Mouse (Mus musculus) megakaryocyte, adult 5-6 weeks (primary cell): ENCODE results near the gene Nfib. TPM values are rescaled to one million over a fixed set of nuclear protein-coding genes. Genes with fewer than 3 reads are reported as not detected.

Source experiments
- ATAC-seq: 2 replicates; pipeline ENCODE4 v1.8.0; 2016; ENCODE audit warnings: mild to moderate bottlenecking, inconsistent platforms; ENCODE audit not compliant: poor library complexity, severe bottlenecking
- total RNA-seq, 2 experiments: library from RNA; stranded (forward) in 1 of 2; stranded (reverse) in 1 of 2; fragments of 153-499, 151-499 nt in 1 of 2; fragments of 221-1000, 200-1000 nt in 1 of 2; gene quantifications; 2 replicates each; pipeline versions ENCODE4 v1.2.3 to v1.2.4; 2015 to 2017

Gene Nfib
- total RNA-seq, 2 experiments from 2014 or later, result 0.04 TPM; not detected in 1

GRCm38 (mm10) chr4:82400536-82400935 is 305.0 kb downstream of the Nfib start:
- no peak for ATAC-seq

- ATAC-seq, result no peak
Observed at GRCm38 (mm10) chr4:82399406-82400380, 305.9 kb downstream of the Nfib start.

DNA sequence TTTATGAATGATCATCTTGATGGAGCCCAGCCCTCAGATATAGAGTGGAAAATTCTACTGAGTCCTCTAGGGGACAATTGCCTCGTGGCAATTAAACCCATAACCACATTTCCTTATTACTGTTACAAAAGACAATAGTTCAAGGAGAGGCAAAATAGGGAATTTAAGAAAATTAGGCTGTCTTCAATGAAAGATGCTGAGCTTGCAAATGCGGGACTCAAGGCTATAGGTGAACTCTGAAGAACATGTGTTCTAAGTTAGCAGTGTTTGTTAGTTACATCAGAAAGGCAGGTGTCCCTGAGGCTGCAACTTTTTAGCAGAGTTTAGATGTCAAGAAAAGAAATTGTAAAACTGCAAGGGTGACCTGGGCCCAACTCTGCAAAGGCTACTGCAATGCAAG is 307.3 kb downstream of the Nfib start:
- no peak for ATAC-seq

DNA sequence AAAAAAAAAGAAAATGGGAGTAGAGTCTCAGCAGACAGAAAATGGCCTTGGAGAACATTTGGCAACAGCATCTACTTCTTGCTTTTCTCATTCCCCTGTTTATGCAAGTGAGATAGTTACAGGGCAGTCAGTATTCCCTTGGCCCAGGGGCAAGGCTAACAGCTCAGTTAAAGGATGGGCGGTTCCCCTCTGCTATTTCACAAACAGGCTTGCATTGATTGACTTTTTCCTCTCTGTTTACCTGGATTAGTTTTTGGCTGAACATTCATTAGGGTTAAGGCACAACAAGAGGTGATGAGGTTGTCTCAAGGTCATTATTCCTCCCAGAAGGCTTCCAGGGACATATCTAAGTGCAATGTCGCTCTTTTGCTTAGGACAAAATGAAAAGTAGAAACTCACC is 308.7 kb downstream of the Nfib start:
- ATAC-seq, result no peak

GRCm38 (mm10) chr4:82396003-82396402 is 309.5 kb downstream of the Nfib start:
- no peak for ATAC-seq

- no peak for ATAC-seq
Observed at GRCm38 (mm10) chr4:82394346-82394745, 311.2 kb downstream of the Nfib start.

- no peak for ATAC-seq
Observed at GRCm38 (mm10) chr4:82393021-82393420, 312.5 kb downstream of the Nfib start.

DNA sequence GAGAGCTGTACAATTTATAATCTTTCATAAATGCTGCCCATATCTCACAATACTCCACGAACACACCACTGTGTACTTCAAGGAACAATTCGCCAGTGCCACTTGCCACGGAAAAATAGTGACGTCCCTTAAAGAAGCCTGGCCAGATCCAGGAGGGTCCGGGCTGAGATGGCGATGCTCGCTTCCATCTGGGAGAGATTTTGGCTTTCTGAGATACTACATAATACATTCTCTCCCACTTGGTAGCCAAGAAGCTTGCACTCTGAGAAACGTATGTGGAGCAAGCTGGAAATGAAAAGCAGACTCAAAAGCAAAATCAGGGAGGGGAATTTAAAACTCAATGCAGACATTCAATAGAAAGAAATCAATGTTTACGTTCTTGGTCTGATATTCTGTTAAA is 313.1 kb downstream of the Nfib start:
- ATAC-seq, result no peak

DNA sequence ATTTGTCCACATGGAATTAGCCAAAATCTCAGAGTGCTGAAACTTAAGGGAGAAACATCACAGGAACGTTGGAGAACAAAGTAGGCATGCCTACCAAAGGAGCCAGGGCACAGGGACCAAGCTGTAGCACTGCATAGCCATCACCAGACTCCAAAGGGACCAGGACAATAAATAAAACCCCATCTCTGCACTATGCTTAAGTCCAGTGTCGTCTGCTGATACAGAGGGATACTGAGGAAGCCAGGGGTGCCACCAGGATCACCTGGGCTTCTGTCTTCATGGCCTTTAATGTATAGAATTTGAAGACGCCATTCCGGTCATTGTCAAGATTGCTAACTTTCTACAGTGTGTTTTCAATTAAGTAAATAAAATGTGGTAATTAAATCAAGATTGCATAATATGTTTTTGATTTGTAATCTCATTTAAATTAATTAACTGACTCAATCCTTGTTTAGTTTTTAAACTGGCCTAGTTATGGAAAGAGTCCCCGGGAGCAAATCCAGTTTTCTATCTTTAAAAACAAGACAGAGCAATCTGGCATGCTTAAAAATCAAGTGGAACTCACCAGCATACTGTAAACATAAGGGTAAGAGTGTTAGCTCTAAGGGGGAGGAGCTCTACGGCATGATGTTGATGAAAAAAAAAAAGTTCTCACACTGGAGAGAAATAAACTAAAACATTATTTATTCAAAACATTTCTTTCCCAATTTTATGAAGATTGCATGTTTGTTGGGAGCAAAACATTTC is 313.7 kb downstream of the Nfib start:
- ATAC-seq, result no peak

DNA sequence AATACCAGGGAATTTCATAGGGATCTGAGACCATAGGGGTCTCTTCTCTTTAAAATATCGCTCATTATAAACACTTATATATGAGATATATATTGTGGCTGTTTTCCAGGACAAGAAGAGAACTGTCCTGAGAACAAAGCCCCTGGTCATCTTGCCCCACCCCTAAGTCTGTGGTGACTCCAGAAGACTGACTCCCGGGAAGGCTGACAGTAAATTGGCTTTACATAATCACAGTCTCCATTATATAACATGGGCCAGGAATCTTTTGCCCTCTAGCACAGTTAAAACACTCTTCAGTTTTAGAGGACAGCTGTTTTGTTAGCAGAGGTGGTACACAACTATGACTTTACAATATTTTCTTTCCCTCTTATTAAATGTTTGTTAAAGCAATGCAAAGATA is 315.0 kb downstream of the Nfib start:
- ATAC-seq, result no peak

GRCm38 (mm10) chr4:82389876-82390275 is 315.7 kb downstream of the Nfib start:
- ATAC-seq, result no peak

DNA sequence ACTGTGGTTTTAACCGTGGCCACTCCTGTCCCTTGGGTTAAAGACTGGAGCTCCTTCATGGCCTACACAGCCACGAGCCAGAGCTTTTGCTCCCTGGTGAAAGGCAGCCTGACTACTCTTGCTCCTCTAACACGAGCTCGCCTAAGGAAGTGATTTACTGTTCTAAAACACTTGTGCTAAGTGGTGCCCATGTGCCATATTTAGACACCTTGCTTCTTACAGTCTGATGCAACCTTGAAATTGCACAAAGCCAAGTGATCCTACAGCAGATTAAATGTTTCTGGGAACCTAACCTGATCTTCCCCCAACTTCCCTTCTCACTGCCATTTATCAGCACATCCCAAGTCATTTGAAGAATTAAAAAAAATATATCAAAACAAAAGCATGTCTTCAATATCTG is 317.9 kb downstream of the Nfib start:
- no peak for ATAC-seq

- ATAC-seq, result no peak
Observed at GRCm38 (mm10) chr4:82386222-82386993, 319.1 kb downstream of the Nfib start.

- ATAC-seq, result no peak
Observed at GRCm38 (mm10) chr4:82385638-82386037, 319.9 kb downstream of the Nfib start.

GRCm38 (mm10) chr4:82383991-82384731 is 321.4 kb downstream of the Nfib start:
- no peak for ATAC-seq

DNA sequence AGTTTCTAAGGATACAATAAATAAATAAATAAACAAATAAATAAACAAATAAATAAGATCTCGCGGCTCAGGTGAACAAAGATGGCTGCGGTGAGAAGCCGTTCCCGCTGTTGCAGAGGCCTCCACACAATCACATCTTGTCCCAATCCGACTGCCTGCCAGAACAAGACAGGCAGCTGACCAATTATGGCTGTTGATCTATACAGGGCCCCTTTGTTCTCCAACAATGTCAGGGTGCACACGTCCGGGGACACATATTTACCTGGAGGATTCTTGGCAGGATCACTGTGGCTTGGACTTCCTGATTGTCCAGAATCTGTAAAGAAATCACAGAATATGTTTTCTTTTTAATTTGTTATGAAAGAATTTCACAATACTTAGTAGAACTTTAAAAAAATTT is 322.2 kb downstream of the Nfib start:
- ATAC-seq, result no peak

DNA sequence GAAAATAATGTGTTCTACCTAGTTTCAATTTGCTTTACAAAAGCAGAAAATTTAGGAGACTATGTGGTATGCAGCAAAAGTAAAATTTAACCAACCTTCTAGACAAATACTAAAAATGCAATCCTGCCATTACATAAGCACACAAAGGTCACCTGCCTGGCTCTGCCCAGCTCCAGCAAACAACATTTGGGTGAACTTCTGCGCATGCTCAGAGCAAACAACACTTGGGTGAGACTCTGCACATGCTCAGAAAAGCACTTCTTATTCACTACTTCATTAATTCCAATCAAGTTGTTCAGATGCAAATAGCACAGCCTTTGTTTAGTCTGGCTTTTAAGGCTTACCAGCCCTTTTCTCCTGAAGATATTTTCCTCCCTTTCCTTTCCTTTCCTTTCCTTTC is 323.8 kb downstream of the Nfib start:
- no peak for ATAC-seq

DNA sequence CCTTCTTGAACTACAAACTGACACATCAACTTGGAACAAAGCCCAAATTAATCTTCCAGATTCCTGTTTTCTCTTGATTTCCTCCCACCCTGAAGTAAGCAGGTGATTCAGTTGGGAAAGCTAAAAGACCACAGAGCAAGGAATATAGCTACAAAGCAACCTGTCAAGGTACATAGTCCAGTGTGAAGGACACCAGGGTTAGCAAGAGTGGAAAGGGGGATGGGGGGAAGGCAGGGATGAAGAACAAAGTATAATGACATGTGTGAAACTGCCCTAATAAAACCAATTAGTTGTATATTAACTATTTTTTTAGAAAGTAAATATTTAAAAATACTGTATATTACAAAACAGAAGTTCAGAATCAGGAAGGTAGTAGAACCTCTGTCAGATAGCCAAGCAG is 325.0 kb downstream of the Nfib start:
- no peak for ATAC-seq

DNA sequence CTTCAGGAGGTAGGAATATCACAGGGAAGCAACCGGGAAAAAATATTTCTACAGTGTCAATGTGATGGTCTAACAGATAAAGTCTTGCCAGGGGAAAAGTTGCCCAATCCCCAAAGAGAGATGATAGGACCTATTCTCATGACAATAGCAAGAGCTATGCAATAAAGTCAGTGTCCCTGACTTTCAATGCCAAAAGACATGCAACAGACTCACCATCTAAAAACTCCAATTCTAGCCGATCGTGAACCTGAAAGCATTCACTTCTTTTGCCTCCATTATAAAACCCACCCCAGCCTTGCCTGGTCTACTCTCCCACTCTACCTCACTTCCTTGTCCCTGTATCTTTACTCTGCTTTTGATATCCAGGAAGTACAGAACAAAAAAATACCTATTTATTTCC is 327.5 kb downstream of the Nfib start:
- no peak for ATAC-seq

- no peak for ATAC-seq
Observed at GRCm38 (mm10) chr4:82377621-82378020, 327.9 kb downstream of the Nfib start.

DNA sequence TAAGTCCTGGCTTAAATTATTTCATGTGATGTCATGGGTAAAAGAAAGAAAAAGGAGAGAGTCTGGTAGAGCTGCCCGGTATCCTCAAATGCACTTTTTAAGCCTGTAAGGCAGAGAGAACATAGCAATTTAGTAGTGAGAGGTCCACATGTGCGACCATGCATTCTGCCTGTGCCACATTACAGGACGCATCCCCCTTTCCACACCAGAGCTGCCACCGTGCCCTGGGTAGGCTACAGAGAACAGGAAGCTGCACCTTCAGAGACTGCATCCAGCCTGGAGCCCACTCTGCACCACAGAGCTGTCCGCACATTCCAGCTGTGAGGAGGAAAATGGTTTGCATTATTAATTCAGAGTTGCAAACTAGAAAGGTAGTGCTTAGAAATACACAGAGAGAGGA is 331.0 kb downstream of the Nfib start:
- no peak for ATAC-seq
